Comparison of ENCODE assay signal across 9 mouse cellular contexts in the genomic region with DNA sequence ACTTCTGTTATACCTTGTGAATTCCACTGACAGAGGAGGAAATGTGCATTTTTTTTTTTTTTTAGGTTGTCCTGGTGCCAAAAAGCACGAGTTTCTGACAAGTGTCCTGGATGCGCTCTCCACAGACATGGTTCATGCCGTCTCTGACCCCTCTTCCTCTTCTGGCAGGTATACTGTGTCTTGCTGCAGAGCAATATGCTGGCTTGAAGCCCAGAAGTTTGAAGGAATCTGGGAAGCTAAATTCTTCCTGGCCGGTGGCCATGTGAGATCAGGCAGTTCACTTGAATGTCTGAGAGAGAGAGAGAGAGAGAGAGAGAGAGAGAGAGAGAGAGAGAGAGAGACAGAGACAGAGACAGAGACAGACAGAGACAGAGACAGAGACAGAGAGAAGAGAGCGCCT.
DNase-seq lines count a peak whose midpoint lies in the region; ATAC-seq and TF ChIP-seq lines count a peak whose summit lies in the region.
"Had no signal": no experiment of that assay in that cellular context is flagged by ENCODE, and none has a peak within 500 bp of the region (broad histone marks: within the 10 kb centered on the region; RNA-seq: fewer than 3 reads in every experiment).

No protein-coding gene starts in this region.

- peaks cover 10% of the 10 kb centered on the region for H3K4me1 ChIP-seq in heart, embryonic 15.5 days (replicated peaks)
- peaks cover 16% of the 10 kb centered on the region for H3K4me1 ChIP-seq in limb, embryonic 14.5 days (ENCODE audit: control insufficient read depth, insufficient read depth, low read length)
- H3K4me1 ChIP-seq in liver, postnatal 0 days (ENCODE audit: insufficient read depth) = no peaks in the 10 kb centered on the region
- H3K4me1 ChIP-seq: liver, embryonic 13.5 days had no signal

- peak; percentile 8 to 19 for DNase-seq in frontal cortex, postnatal 10 days (ENCODE audit: low spot score in 2 of 2)
- DNase-seq in Patski (ENCODE audit: low read depth, low spot score) = peak; percentile 41
- DNase-seq in limb, embryonic 14.5 days (ENCODE audit: low spot score) = peak; percentile 94
- DNase-seq in thymus, postnatal 25 days = no peak
- no peak for DNase-seq in liver, postnatal 0 days
- DNase-seq in thymus, postnatal 36 days = no peak
- DNase-seq: liver, embryonic 13.5 days had no signal

- no peak for TF ChIP-seq POLR2A in limb, embryonic 14.5 days (IDR thresholded peaks at IDR 0.05; ENCODE audit: borderline replicate concordance, extremely low read depth, insufficient read depth, insufficient read length)

- no peak overlapping the region for H3K4me3 ChIP-seq in heart, embryonic 15.5 days
- H3K4me3 ChIP-seq in limb, embryonic 14.5 days (replicated peaks; ENCODE audit: low read length) = no peak overlapping the region
- no peak overlapping the region for H3K4me3 ChIP-seq in liver, postnatal 0 days (ENCODE audit: low read depth, low read length)
- H3K4me3 ChIP-seq: liver, embryonic 13.5 days had no signal

- no peaks in the 10 kb centered on the region for H3K36me3 ChIP-seq in heart, embryonic 15.5 days
- no peaks in the 10 kb centered on the region for H3K36me3 ChIP-seq in limb, embryonic 14.5 days (ENCODE audit: control insufficient read depth, insufficient read depth, low read length)
- no peaks in the 10 kb centered on the region for H3K36me3 ChIP-seq in liver, postnatal 0 days (replicated peaks; ENCODE audit: insufficient read depth, low read length)
- H3K36me3 ChIP-seq: liver, embryonic 13.5 days had no signal

- WGBS in heart, embryonic 15.5 days = 37% methylated on average over 5 of the region's 5 CpGs
- WGBS in limb, embryonic 14.5 days = 40% methylated on average over 5 of the region's 5 CpGs
- 72% methylated on average over 5 of the region's 5 CpGs for whole genome bisulfite sequencing in liver, postnatal 0 days (ENCODE audit: insufficient replicate concordance)

- in situ Hi-C loops in Patski (cut with MboI; ENCODE audit: low pct_unique_long_range_greater_than_20kb) = no loop called here

- H3K9me3 ChIP-seq in heart, embryonic 15.5 days (replicated peaks) = no peaks in the 10 kb centered on the region
- H3K9me3 ChIP-seq in limb, embryonic 14.5 days (ENCODE audit: control insufficient read depth, low read length) = no peaks in the 10 kb centered on the region
- no peaks in the 10 kb centered on the region; the same call in 1 of the 2 replicates for H3K9me3 ChIP-seq in liver, postnatal 0 days (ENCODE audit: low read length)
- H3K9me3 ChIP-seq: liver, embryonic 13.5 days had no signal

- CTCF ChIA-PET in Patski (lab: Charles Lee) = no interaction called here

- TF ChIP-seq CTCF in Patski (IDR thresholded peaks at IDR 0.05) = no peak
- TF ChIP-seq CTCF in liver, postnatal 0 days (IDR thresholded peaks at IDR 0.05; ENCODE audit: low read depth) = no peak

- H3K27ac ChIP-seq in heart, embryonic 15.5 days = no peak overlapping the region
- no peak overlapping the region for H3K27ac ChIP-seq in limb, embryonic 14.5 days (replicated peaks; ENCODE audit: low read depth, low read length)
- H3K27ac ChIP-seq in liver, postnatal 0 days (ENCODE audit: low read depth) = no peak overlapping the region
- H3K27ac ChIP-seq: liver, embryonic 13.5 days had no signal

- POLR2A ChIA-PET in Patski (lab: Charles Lee) = interaction anchor here (1.1 kb wide), 1 partner anchor 19 kb away, joined by 3 read pairs; no protein-coding TSS in a partner anchor

- no peak for ATAC-seq in frontal cortex, adult (ENCODE audit: low TSS enrichment)
- no peak for ATAC-seq in Patski
- peak; percentile 61 for ATAC-seq in heart, embryonic 15.5 days (replicated peaks; ENCODE audit: insufficient number of reproducible peaks, insufficient read depth, low FRiP score, low read depth)
- ATAC-seq in limb, embryonic 14.5 days (ENCODE audit: low FRiP score, low read depth) = no peak
- ATAC-seq in liver, postnatal 0 days = no peak

- no peak overlapping the region for H3K4me2 ChIP-seq in heart, embryonic 15.5 days
- no peak overlapping the region for H3K4me2 ChIP-seq in limb, embryonic 14.5 days (replicated peaks; ENCODE audit: low read depth, low read length, severe bottlenecking)
- no peak overlapping the region for H3K4me2 ChIP-seq in liver, postnatal 0 days (ENCODE audit: low read depth, low read length)
- H3K4me2 ChIP-seq: liver, embryonic 13.5 days had no signal

- H3K9ac ChIP-seq in heart, embryonic 15.5 days = no peak overlapping the region
- no peak overlapping the region for H3K9ac ChIP-seq in limb, embryonic 14.5 days (ENCODE audit: low read depth, low read length, severe bottlenecking)
- no peak overlapping the region for H3K9ac ChIP-seq in liver, postnatal 0 days (replicated peaks)
- H3K9ac ChIP-seq: liver, embryonic 13.5 days had no signal

- no peaks in the 10 kb centered on the region for H3K27me3 ChIP-seq in Patski
- peaks cover 39% of the 10 kb centered on the region for H3K27me3 ChIP-seq in heart, embryonic 15.5 days
- H3K27me3 ChIP-seq in limb, embryonic 14.5 days (ENCODE audit: control insufficient read depth, insufficient read depth, low read length) = no peaks in the 10 kb centered on the region
- no peaks in the 10 kb centered on the region for H3K27me3 ChIP-seq in liver, postnatal 0 days (ENCODE audit: insufficient read depth, low read length)
- H3K27me3 ChIP-seq: liver, embryonic 13.5 days had no signal

- TF ChIP-seq EP300 in liver, postnatal 0 days (IDR thresholded peaks at IDR 0.05; ENCODE audit: low read depth) = no peak

Comparison
In these comparisons a context has a peak if more than half of its experiments do, and no peak if none do; other contexts are left out.
1. DNase-seq: peak in frontal cortex, postnatal 10 days (2 of 2), Patski (single experiment) and limb, embryonic 14.5 days (single experiment); none in thymus, postnatal 25 days (single experiment), liver, postnatal 0 days (single experiment) and thymus, postnatal 36 days (0 of 2).